Mouse (Mus musculus): ENCODE measurements at regions not wholly inside any gene's neighbourhood (a gene's known extent, or its start where the extent isn't known, plus 50 kb on each side); places are given as distances from the start of the nearest gene placed in this dataset.

DNA sequence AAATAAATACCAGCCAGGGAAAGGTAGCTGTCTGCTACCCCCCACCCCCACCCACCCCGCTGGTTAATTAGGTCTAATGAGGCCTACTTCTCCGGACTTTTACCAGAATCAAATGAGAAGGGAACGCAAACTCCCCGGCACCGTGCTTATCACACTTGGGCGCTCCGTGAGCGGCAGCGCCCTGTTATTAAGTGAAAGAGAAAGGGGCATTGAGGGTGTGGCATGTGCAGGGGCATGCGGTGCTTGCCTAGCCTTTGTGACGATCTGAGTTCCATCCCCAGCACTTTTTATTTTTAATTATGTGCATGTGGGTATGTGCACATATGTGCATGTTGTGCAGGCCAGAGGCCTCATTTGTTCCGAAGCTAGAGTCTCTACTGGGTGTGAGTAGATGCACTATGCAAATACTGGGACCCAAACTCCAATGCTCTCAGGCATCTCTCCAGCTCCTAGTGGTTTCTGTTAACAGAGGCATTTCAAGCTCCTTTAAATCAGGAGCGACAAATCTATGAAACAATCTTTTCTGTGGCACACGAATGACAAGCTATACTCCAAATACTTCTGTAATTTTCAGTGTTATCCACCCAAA lies 57.8 kb upstream of the Peli1 start:
- TF ChIP-seq CTCF (IDR thresholded peaks at IDR 0.05; ENCODE audit: extremely low read depth, insufficient read length, insufficient replicate concordance, low read depth, low read length), result no peak
- no peak for TF ChIP-seq POLR2A (IDR thresholded peaks at IDR 0.05; ENCODE audit: low read depth, low read length)
